Mouse (Mus musculus): ENCODE results near the gene Brk1. TPM values are rescaled to one million over a fixed set of nuclear protein-coding genes. Genes with fewer than 3 reads are reported as not detected.

The Brk1 gene
- polyA plus RNA-seq, 1 experiment from 2014 or later = 159 TPM

DNA sequence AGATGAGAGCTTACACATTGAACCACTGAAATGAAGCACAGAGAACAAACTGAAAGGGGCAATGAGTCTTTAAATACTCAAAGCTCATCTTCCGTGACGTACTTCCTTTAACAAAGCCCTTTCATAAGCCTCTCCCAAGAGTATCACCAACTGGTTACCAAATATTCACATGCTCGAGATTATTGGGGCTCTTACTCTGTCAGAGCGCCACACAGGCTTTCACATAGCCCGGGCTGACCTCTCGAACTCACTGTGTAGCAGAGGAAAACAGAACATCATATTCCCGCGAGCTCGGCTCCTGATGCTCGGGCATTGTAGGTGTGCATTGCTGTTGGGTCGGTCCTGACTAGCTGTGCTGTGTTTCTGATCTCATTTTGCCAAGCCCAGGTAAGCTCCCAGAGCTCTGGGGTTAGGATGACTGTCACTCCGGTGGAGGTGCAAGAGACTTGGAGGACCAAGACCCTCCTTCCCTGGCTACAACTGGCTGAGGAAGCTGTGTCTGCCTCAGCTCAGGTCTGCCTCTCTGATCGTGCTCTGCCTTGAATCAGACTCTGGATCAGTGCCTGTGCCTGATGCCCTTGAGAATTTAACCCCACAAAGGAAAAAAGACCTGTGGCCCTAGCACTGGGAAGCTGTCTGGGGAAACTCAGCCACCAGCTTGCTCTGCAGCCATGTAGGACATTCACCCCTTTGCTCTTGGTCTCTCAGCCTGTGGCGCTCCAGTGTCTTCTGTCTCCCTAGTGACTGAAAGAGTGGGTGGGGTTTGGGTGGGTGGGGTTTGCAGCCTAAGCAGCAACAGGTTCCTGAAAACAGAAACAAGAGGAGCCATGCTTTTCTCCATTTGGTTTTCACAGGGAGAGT lies 56.1 kb downstream of the Brk1 start:
- H3K9me3 ChIP-seq (replicated peaks) = no peaks in the 10 kb centered on the region
- no peak for ATAC-seq (replicated peaks; ENCODE audit: insufficient number of reproducible peaks, insufficient read depth, low FRiP score, low read depth)
- H3K4me2 ChIP-seq = no peak overlapping the region
- H3K4me3 ChIP-seq = no peak overlapping the region
- peak overlapping the region; percentile 52 for H3K27ac ChIP-seq
- 57% methylated on average over 14 of the region's 14 CpGs for WGBS
- no peak overlapping the region for H3K9ac ChIP-seq
- H3K4me1 ChIP-seq (replicated peaks) = peaks cover 32% of the 10 kb centered on the region
- no peaks in the 10 kb centered on the region for H3K27me3 ChIP-seq
- no peaks in the 10 kb centered on the region for H3K36me3 ChIP-seq

DNA sequence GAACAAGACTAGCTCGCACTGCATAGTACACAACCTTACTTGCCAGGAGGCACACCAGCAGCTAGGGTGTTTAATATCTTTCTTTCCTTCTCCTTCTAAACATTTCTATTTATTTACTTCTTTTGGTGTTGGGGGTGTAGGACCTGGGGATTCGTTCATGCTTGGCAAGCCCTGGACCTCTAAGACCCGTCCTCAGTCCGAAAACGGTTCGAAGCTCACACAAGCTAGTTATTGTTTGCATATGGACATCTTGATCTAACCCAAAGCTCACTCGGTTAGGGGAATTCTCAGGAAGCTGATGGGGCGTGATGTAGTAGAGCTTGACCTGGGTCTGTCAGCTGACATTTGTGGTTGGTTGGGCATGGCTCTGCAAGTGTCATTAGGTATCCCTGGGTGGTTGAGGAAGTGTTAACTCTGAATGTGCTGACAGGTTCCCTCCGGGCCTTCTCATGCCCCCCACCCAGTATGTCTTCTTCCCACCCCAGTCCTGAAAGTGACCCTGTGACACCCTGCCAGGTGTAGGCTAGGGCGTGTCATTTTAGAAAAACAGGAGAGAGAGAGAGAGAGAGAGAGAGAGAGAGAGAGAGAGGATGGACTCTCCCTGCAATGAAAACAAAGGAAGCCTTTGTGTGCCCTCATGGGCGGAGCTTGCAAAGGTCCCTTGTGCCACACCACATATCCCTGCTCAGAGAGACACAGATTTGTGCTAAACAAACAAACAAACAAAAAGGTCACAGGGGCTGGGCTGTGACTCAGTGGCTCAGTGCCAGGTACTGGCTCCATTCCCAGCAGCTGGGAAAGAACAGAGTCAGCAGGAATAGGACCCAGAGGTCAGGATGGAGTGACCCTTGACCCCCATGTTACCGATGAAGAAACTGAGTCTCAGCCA lies 57.0 kb downstream of the Brk1 start:
- H3K27ac ChIP-seq = peak overlapping the region; percentile 3; the same call in 1 of the 2 replicates
- H3K4me3 ChIP-seq = no peak overlapping the region
- no peak for ATAC-seq (replicated peaks; ENCODE audit: insufficient number of reproducible peaks, insufficient read depth, low FRiP score, low read depth)
- H3K36me3 ChIP-seq = no peaks in the 10 kb centered on the region
- 54% methylated on average over 12 of the region's 12 CpGs for WGBS
- no peaks in the 10 kb centered on the region for H3K9me3 ChIP-seq (replicated peaks)
- no peak overlapping the region for H3K4me2 ChIP-seq
- peaks cover 32% of the 10 kb centered on the region for H3K4me1 ChIP-seq (replicated peaks)
- no peaks in the 10 kb centered on the region for H3K27me3 ChIP-seq
- no peak overlapping the region for H3K9ac ChIP-seq

DNA sequence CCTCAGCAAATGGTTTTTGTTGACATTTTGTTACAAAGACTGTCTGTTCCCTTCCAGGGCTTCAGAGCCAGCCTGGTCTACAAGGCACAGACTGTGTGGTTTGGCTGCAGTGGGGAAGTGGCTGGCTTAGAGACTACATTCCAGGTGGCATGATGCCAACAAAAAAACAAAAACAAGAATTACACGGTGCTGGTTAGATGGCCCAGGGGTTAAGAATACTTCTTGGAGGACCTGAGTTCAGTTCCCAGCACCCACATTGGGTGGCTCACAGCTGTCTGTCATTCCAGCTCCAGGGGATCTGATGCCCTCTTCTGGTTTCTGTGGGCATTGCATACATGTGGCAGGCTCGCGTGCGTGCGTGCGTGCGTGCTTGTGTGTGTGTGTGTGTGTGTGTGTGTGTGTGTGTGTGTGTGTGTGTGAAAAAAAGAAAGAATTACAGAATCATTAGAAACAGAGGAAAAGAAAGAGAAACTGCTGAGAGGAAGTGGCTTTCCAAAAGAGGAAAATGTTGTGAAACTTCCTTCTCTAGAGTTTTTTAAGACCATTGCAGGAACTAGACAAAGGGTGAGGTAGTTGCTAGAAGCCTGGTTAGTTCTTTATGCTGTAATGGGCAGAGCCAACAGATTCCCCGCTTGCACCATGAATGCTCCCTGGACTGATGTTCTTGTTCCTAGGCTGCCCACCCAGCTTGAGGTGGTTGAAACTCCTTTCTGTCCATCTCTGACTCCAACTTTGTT lies 58.6 kb downstream of the Brk1 start:
- no peak overlapping the region for H3K4me3 ChIP-seq
- H3K9me3 ChIP-seq (replicated peaks) = no peaks in the 10 kb centered on the region
- no peak for ATAC-seq (replicated peaks; ENCODE audit: insufficient number of reproducible peaks, insufficient read depth, low FRiP score, low read depth)
- peaks cover 32% of the 10 kb centered on the region for H3K4me1 ChIP-seq (replicated peaks)
- no peak overlapping the region for H3K4me2 ChIP-seq
- H3K9ac ChIP-seq = no peak overlapping the region
- H3K27me3 ChIP-seq = no peaks in the 10 kb centered on the region
- no peak overlapping the region for H3K27ac ChIP-seq
- WGBS = 83% methylated on average over 8 of the region's 8 CpGs
- no peaks in the 10 kb centered on the region for H3K36me3 ChIP-seq

DNA sequence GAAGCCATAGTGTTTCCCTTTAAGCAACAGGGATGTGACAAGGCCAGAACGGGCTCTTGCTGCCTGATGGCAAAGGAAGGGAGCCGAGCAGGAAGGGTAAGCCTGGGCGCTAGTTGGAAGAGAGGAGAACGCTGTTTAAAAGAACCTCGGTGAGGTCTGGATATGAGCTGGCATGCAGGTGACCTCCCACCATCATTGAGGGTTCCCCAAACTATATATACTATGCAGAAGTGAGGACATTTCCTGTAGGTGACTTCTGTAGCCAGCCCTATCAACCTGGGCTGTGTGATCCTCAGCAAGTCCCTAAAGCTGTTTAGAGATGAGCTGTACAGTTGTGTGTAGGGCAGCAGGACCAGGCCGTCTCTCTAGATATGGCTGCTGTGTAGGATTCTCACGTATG lies 59.7 kb downstream of the Brk1 start:
- Histone ChIP-seq H3K9me3 (replicated peaks) (no peaks in the 10 kb centered on the region), H3K9ac (no peak overlapping the region), H3K4me2 (no peak overlapping the region), H3K4me1 (replicated peaks) (peaks cover 38% of the 10 kb centered on the region), H3K36me3 (no peaks in the 10 kb centered on the region), H3K27me3 (no peaks in the 10 kb centered on the region), H3K4me3 (no peak overlapping the region), H3K27ac (no peak overlapping the region)
- 81% methylated on average over 7 of the region's 7 CpGs for WGBS
- ATAC-seq (replicated peaks; ENCODE audit: insufficient number of reproducible peaks, insufficient read depth, low FRiP score, low read depth) = no peak

Other genes starting within 250 kb of the Brk1 start
- 36.1 and 43.9 TPM in 2 replicates for gene Tada3, start 226.9 kb upstream of the Brk1 start, polyA plus RNA-seq (2015; fragmentation: Nextera tagmentation; extraction: Ambion mirVana)
- gene Arpc4, start 226.7 kb upstream of the Brk1 start, polyA plus RNA-seq (2015; fragmentation: Nextera tagmentation; extraction: Ambion mirVana) = 232 and 253 TPM in 2 replicates
- gene Ttll3, start 215.5 kb upstream of the Brk1 start, polyA plus RNA-seq (2015; fragmentation: Nextera tagmentation; extraction: Ambion mirVana) = 1.4 and 2.0 TPM in 2 replicates
- gene Rpusd3, start 185.4 kb upstream of the Brk1 start, polyA plus RNA-seq (2015; fragmentation: Nextera tagmentation; extraction: Ambion mirVana) = 9.5 and 16.1 TPM in 2 replicates
- gene Cidec, start 169.0 kb upstream of the Brk1 start, polyA plus RNA-seq (2015; fragmentation: Nextera tagmentation; extraction: Ambion mirVana) = not detected in 2 replicates
- gene Jagn1, start 162.2 kb upstream of the Brk1 start, polyA plus RNA-seq (2015; fragmentation: Nextera tagmentation; extraction: Ambion mirVana) = 57.4 and 64.0 TPM in 2 replicates
- gene Il17re, start 146.3 kb upstream of the Brk1 start, polyA plus RNA-seq (2015; fragmentation: Nextera tagmentation; extraction: Ambion mirVana) = 1.4 and 3.5 TPM in 2 replicates
- 11.5 and 15.6 TPM in 2 replicates for gene Il17rc, start 133.3 kb upstream of the Brk1 start, polyA plus RNA-seq (2015; fragmentation: Nextera tagmentation; extraction: Ambion mirVana)
- 38.3 and 44.3 TPM in 2 replicates for gene Creld1, start 121.5 kb upstream of the Brk1 start, polyA plus RNA-seq (2015; fragmentation: Nextera tagmentation; extraction: Ambion mirVana)
- 0.18 and 0.33 TPM in 2 replicates for gene Prrt3, start 102.8 kb upstream of the Brk1 start, polyA plus RNA-seq (2015; fragmentation: Nextera tagmentation; extraction: Ambion mirVana)
- 84.7 and 90.0 TPM in 2 replicates for gene Emc3, start 73.1 kb upstream of the Brk1 start, polyA plus RNA-seq (2015; fragmentation: Nextera tagmentation; extraction: Ambion mirVana)
- 7.8 and 7.9 TPM in 2 replicates for gene Fancd2, start 73.1 kb upstream of the Brk1 start, polyA plus RNA-seq (2015; fragmentation: Nextera tagmentation; extraction: Ambion mirVana)
- gene Fancd2os, start 4.1 kb upstream of the Brk1 start, polyA plus RNA-seq (2015; fragmentation: Nextera tagmentation; extraction: Ambion mirVana) = 0.15 TPM in 1 of 2 replicates, not detected in the other
- gene Vhl, start 19.2 kb downstream of the Brk1 start, polyA plus RNA-seq (2015; fragmentation: Nextera tagmentation; extraction: Ambion mirVana) = 25.6 and 31.0 TPM in 2 replicates
- gene Irak2, start 33.7 kb downstream of the Brk1 start, polyA plus RNA-seq (2015; fragmentation: Nextera tagmentation; extraction: Ambion mirVana) = 4.7 and 5.6 TPM in 2 replicates
- 0.77 and 0.85 TPM in 2 replicates for gene Tatdn2, start 92.3 kb downstream of the Brk1 start, polyA plus RNA-seq (2015; fragmentation: Nextera tagmentation; extraction: Ambion mirVana)
- 0.30 TPM in 1 of 2 replicates, not detected in the other for gene Ghrl, start 115.1 kb downstream of the Brk1 start, polyA plus RNA-seq (2015; fragmentation: Nextera tagmentation; extraction: Ambion mirVana)
- 160 and 194 TPM in 2 replicates for gene Sec13, start 136.0 kb downstream of the Brk1 start, polyA plus RNA-seq (2015; fragmentation: Nextera tagmentation; extraction: Ambion mirVana)